Mouse (Mus musculus) thymus, adult 2 months (tissue): ENCODE results near the gene Gipc2. TPM values are rescaled to one million over a fixed set of nuclear protein-coding genes. Genes with fewer than 3 reads are reported as not detected.

ENCODE experiments used
- DNase-seq: peaks from one replicate; pipeline ENCODE4 v3.0.0; 2021
- H3K27ac ChIP-seq: fragments of 200-500 bp; 2 replicates; pipeline ENCODE4 v1.5.1; 2012; ENCODE audit warnings: low read length, control low read depth; ENCODE audit not compliant: control insufficient read depth, insufficient read depth
- H3K27me3 ChIP-seq: fragments of 200-500 bp; 2 replicates; pipeline ENCODE4 v1.6.1; 2012; ENCODE audit warnings: mild to moderate bottlenecking, low read length, moderate library complexity, mixed read lengths; ENCODE audit not compliant: control insufficient read depth, insufficient read depth
- H3K36me3 ChIP-seq: fragments of 200-500 bp; 2 replicates; pipeline ENCODE4 v1.6.1; 2012; ENCODE audit warnings: mild to moderate bottlenecking, low read length, moderate library complexity; ENCODE audit not compliant: control insufficient read depth, insufficient read depth
- H3K4me1 ChIP-seq: fragments of 200-500 bp; replicated peaks from 2 replicates; pipeline ENCODE4 v1.6.1; 2012; ENCODE audit warnings: low read length; ENCODE audit not compliant: control insufficient read depth, insufficient read depth
- H3K4me3 ChIP-seq: fragments of 200-500 bp; 2 replicates; pipeline ENCODE4 v1.5.1; 2012; ENCODE audit warnings: mild to moderate bottlenecking, low read length, control low read depth, moderate library complexity; ENCODE audit not compliant: control insufficient read depth, insufficient read depth
- CTCF ChIP-seq: fragments of 200-500 bp; IDR thresholded peaks from 2 replicates; pipeline ENCODE4 v1.5.1; 2012; ENCODE audit warnings: mild to moderate bottlenecking, control low read depth, low read length, moderate library complexity, borderline replicate concordance; ENCODE audit not compliant: control insufficient read depth, poor library complexity, insufficient read depth; ENCODE audit errors: extremely low read depth
- POLR2A ChIP-seq: fragments of 200-500 bp; IDR thresholded peaks from 2 replicates; pipeline ENCODE4 v1.6.1; 2012; ENCODE audit warnings: mild to moderate bottlenecking, low read length, control low read depth, moderate library complexity; ENCODE audit not compliant: control insufficient read depth, poor library complexity, insufficient read depth; ENCODE audit errors: extremely low read depth
- WGBS: fragments of 180-500 bp; shearing (Covaris S2); methylation state at CpG from one replicate; pipeline ENCODE4 v1.1.7; 2018; 5-methylcytosine and 5-hydroxymethylcytosine counted together
- polyA plus RNA-seq: library from polyadenylated mRNA; depleted of rRNA; stranded (reverse); fragments of >200 nt; gene quantifications from 2 replicates; pipeline ENCODE4 v1.2.3, GENCODE M21; 2012

The Gipc2 gene
- polyA plus RNA-seq, 1 experiment: 4.0 TPM

DNA sequence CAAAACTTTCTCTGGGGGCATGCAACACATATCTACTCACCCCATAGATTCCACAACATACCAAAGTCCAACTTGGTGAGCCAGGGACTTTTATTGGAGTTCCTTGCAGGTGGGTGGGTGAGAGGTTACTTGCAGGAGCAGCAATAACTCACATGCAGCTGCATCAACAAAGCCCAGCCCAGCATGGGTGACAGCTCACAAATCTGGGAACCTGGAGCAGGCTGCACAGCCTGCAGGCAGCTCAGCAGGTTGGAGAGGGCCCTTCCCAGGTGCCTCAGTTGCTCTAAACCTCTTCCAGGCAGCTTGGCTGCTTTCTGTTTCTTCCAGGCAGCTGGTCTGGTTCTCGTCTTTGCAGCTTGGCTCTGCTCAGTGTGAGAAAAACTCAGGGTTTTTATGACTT lies 13.3 kb upstream of the Gipc2 start:
- Histone ChIP-seq H3K27me3 (no peaks in the 10 kb centered on the region), H3K36me3 (peaks cover 5% of the 10 kb centered on the region; the same call in 1 of the 2 replicates), H3K27ac (no peak overlapping the region), H3K4me3 (no peak overlapping the region), H3K4me1 (no peaks in the 10 kb centered on the region)
- no peak for DNase-seq
- TF ChIP-seq POLR2A: no peak
- no peak for TF ChIP-seq CTCF
- 100% methylated on average over 1 of the region's 1 CpGs for WGBS

DNA sequence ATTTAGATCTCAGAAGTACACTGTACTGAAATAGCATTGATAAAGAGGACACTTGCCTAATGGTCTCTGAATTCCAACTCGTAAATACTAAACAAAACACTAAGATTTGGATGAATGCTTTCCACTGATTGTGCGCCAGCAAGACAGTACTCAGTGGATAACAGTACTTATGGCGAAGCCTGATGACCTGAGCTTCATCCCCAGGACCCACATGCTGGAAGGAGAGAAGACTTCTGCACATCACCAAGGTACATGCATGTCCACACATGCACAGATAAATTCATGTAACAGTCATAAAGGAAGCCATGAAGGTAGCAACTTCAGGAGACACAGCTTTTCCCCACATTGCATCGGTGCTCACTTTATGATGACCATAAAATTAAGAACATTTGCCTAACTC lies 12.8 kb upstream of the Gipc2 start:
- H3K4me3 ChIP-seq: no peak overlapping the region
- peaks cover under 1% of the 10 kb centered on the region; the same call in 1 of the 2 replicates for H3K36me3 ChIP-seq
- H3K27me3 ChIP-seq: no peaks in the 10 kb centered on the region
- WGBS: 96% methylated on average over 4 of the region's 4 CpGs
- no peak for DNase-seq
- H3K27ac ChIP-seq: no peak overlapping the region
- no peaks in the 10 kb centered on the region for H3K4me1 ChIP-seq
- TF ChIP-seq POLR2A (no peak), CTCF (no peak)

DNA sequence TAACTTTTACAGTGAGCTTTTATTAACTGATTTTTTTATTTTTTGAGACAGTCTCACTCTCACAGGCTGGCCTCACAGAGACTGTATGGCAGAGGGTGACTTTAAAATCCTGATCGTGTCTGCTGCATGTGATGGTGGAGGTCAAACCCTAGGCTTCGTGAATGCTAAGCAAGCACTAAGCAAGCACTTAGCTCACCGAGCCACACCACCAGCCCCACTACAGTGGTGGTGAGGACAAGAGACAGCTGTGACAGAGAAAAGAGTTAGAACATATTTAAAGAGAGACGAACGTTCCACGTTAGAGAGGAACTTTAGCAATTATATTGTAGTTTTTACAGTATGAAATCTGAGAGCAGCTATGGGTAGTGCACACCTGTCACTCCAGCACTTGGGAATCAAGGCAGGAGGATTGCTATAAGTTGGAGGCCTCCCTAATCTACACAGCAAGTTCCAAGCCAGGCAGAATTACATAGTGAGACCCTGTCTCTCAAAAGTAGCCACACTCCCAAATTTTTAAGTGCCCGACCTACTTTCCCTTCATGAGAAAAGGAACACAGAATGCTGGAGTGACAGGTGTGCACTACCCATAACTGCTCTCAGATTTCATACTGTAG lies 6.4 kb upstream of the Gipc2 start:
- H3K27ac ChIP-seq: no peak overlapping the region
- no peaks in the 10 kb centered on the region for H3K36me3 ChIP-seq
- DNase-seq: no peak
- TF ChIP-seq POLR2A: no peak
- no peak for TF ChIP-seq CTCF
- 93% methylated on average over 7 of the region's 7 CpGs for WGBS
- H3K4me3 ChIP-seq: no peak overlapping the region
- no peaks in the 10 kb centered on the region; the same call in 1 of the 2 replicates for H3K27me3 ChIP-seq
- H3K4me1 ChIP-seq: no peaks in the 10 kb centered on the region

DNA sequence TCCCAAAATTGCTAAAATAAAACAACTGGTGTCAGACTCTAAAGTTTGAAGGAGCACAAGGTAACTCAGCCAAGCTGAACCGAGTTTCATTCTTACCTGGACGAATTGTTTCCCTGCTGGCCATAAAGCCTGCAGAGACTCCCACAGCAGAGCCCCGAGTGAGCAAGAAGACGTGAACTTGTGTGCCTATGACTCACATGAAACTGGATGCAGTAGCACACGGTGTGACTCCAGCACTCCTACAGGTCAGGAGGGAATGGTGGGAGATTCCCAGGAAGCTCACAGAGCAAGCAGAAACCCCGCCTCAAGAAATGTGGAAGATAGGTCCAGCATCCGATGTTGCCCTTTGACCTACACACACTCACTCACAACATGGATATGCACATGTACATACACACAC lies 5.8 kb upstream of the Gipc2 start:
- Histone ChIP-seq H3K36me3 (no peaks in the 10 kb centered on the region), H3K27ac (no peak overlapping the region), H3K4me1 (no peaks in the 10 kb centered on the region), H3K27me3 (no peaks in the 10 kb centered on the region; the same call in 1 of the 2 replicates), H3K4me3 (no peak overlapping the region)
- 88% methylated on average over 7 of the region's 7 CpGs for WGBS
- DNase-seq: no peak
- no peak for TF ChIP-seq POLR2A
- no peak for TF ChIP-seq CTCF

DNA sequence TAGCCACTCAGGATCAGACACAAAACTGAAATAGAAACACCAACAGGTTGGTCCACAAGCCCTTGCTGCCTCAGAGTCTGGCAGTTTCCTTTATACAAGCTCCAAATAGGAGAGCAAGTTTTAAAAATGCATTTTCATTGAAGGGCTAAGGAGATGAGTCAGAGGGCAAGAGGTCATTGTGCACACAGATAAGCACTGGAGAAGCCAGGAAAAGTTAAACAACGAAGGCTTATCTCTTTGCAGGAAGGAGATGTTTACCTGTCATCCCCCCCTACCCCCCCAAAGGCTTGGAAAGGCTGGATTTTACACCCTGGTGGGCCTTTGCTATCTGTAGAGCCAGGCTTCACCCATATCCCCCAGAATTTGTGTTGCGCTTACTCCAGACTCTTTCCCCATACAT lies 5.2 kb upstream of the Gipc2 start:
- Histone ChIP-seq H3K36me3 (no peaks in the 10 kb centered on the region), H3K4me1 (no peaks in the 10 kb centered on the region), H3K27ac (no peak overlapping the region), H3K4me3 (no peak overlapping the region), H3K27me3 (no peaks in the 10 kb centered on the region; the same call in 1 of the 2 replicates)
- TF ChIP-seq CTCF (no peak), POLR2A (no peak)
- no peak for DNase-seq
- 91% methylated on average over 2 of the region's 2 CpGs for WGBS

DNA sequence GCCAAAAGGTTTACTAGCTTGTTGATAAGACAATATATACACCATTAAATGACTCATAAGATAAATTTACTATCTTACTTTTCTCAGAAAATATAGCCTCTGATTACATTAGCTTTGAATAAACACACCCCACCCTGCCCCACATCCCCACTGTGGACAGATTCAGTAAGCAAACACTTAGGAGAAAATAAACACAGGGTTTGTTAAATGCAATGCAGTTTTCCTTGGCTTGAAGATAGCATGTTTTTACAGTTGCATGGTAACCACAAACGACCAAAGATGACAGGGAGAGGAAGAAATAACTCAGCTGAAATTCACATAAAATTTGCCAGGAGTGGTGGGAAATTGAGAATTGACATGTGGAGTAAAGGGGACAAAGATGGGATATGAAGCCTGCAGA lies 4.4 kb upstream of the Gipc2 start:
- peaks cover 8% of the 10 kb centered on the region for H3K4me1 ChIP-seq
- H3K36me3 ChIP-seq: no peaks in the 10 kb centered on the region
- no peak for DNase-seq
- H3K27me3 ChIP-seq: peaks cover 2% of the 10 kb centered on the region; the same call in 1 of the 2 replicates
- WGBS: 11% methylated on average over 1 of the region's 1 CpGs
- no peak for TF ChIP-seq CTCF
- no peak for TF ChIP-seq POLR2A
- H3K27ac ChIP-seq: no peak overlapping the region
- no peak overlapping the region for H3K4me3 ChIP-seq

DNA sequence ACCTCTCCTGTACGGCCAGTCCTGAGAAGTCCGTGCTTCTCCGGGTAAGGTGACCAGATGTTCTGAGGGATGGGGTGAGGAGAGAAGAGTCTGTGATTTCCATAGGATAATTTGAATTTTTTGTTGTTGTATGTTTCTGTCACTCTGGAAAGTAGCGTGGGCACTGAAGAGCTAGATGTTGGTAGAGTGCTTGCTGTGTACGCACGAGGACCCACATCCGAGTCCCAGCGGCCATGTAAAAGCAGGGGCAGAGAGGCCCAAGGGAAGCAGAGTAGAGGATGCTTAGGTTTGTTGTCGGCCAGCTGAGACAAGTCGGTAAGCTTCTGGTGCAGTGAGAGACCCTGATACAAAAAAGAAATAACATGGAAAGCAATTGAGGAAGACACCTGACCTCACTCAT lies 2.0 kb upstream of the Gipc2 start:
- TF ChIP-seq CTCF: no peak
- no peak for TF ChIP-seq POLR2A
- DNase-seq: no peak
- Histone ChIP-seq H3K27ac (no peak overlapping the region), H3K4me1 (peaks cover 8% of the 10 kb centered on the region), H3K4me3 (no peak overlapping the region), H3K36me3 (no peaks in the 10 kb centered on the region), H3K27me3 (peaks cover 7% of the 10 kb centered on the region; the same call in 1 of the 2 replicates)
- 98% methylated on average over 10 of the region's 10 CpGs for WGBS
